Mouse (Mus musculus) adrenal gland, postnatal 36 days (tissue): ENCODE results near the gene Trak1. TPM values are rescaled to one million over a fixed set of nuclear protein-coding genes. Genes with fewer than 3 reads are reported as not detected.

Source experiments
- DNase-seq, 2 experiments: peaks; one replicate each; pipeline ENCODE4 v3.0.0; 2021; ENCODE audit warnings: mixed read lengths in 1 of 2
- total RNA-seq, 2 experiments: library from RNA; stranded (reverse); gene quantifications; 2 replicates each; pipeline ENCODE4 v1.2.3; 2021

Gene Trak1
- total RNA-seq, 2 experiments from 2014 or later = 68.0 to 75.3 TPM

- peak; percentile 45 to 52 for DNase-seq
Observed at GRCm38 (mm10) chr9:121347981-121348380, 50.7 kb downstream of the Trak1 start.

- DNase-seq = no peak
Observed at GRCm38 (mm10) chr9:121348476-121348875, 51.2 kb downstream of the Trak1 start.

- DNase-seq = no peak
Observed at GRCm38 (mm10) chr9:121349111-121349510, 51.8 kb downstream of the Trak1 start.

GRCm38 (mm10) chr9:121350601-121351000 is 53.3 kb downstream of the Trak1 start:
- DNase-seq = no peak

DNA sequence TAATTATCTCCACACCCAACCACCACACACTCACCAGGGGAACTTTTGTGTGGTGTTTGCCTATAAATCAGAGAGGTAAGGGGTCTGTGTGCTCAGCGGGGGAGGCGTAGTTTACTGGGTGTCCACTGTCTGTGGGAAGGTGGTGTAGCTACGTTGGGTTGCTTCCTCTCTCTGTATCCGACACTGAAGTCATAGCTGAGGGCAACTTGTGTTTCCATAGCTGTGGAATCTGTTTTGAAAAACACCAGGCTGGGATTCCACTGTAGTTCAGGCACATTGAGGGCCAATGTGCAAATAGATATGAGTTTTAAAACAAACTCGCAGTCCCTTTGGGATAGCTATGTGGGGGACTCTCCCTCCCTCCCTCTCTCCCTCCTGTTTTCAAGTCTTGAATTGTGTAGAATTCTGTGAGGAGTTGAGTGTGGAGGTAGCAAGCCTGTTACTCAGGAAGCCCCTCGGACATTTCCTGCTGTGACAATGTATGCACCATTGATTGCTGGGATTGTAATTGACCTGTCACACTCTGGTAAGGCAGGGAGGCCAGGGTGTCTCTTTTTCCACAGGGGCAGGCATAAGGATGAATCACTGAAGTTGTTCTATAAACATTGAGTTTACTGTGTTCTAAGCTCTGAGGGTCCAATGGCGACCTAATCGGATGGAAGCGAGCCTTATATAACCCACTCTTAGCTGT is 54.2 kb downstream of the Trak1 start:
- no peak for DNase-seq

DNA sequence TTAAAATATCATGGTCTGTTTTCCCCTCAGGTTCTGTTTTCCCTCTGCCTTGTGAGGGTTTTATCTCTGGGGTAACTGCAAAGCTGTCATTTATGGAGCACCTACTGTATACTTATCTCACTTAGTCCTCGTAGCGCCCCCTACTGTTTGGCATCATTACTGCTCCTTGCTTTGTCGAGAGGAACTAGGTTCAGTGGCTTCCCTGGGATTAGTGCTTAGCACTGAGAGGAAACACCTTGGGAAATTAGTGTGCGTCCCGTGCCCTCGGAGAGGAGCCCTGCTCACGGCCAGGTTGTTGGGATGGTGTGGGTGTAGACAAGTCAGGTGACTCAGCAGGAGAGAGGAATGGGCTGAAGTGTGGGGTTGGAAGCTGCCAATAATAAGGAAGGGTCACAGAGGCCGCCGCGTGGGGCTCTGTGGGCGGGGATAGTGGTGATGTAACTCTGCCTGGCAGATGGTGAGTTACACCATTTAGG is 54.9 kb downstream of the Trak1 start:
- DNase-seq = peak; percentile 43 to 70

DNA sequence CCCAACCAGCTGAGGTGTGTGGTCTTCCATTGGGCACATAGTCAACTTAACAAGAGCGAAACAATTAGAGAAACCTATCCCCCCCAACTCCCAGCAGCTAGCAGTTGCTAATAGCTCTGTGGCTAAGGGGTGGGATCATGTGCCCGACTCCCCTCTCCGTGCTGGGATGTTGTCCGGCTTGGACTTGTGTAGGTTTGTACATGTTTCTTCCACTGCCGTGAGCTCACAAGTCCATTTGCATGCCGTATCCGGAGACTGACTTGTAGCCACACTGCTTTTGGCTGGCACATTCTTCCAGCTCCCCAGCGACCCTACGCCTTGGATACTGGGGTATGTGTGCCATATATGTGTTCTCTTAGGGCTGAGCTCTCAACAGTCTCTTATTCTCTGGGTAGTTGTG is 55.4 kb downstream of the Trak1 start:
- DNase-seq = no peak

DNA sequence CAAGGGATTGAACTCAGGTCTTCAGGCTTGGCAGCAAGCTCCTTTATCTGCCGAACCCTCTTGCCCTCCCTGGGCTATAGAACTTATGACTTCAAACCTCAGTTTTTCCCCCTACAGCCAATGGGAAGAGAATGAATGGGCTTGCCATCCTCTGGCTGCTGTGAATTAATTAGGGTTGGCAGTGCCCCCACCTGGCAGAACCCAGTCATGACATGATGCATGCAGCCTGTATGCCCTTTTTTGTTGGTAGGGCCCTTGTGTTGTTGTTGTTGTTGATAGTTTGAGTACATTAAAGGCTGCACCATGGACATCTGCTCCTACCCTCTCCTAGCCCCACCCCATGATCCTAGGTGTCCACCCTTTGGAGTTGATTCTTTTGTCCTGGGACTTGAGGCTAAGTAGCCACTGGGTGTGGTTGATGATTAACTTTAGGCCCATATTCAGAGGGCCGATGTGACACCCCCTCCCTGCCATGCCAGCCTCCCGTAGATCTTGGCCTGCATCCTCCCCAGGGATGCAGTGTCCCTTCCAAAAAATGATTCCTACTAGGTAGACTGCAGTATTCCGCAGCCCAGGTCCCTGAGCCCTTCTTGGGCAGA is 57.6 kb downstream of the Trak1 start:
- peak; percentile 61 to 67 for DNase-seq

GRCm38 (mm10) chr9:121355431-121356141 is 58.3 kb downstream of the Trak1 start:
- DNase-seq = peak in 1 of 2 experiments; percentile 39

DNA sequence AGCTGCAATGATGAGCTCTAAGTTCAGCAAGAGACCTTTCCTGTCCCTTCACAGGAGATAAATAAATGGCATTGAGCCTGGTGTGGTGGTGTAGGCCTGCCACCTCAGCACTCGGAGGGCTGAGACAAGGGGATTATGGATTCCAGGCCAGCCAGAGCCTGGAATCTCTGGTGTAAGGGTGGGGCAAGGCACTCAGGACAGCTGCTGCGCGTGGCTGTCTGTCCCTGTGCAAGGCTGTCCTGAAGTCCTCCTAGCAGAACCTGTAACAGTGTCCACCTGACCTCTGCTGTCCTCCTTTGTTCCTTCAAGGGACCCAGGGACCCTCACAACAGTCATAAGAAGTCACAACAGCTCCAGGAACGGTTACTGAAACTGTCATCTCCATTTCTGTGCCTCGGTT is 59.8 kb downstream of the Trak1 start:
- DNase-seq = no peak

- DNase-seq = no peak
Observed at GRCm38 (mm10) chr9:121357582-121358275, 60.4 kb downstream of the Trak1 start.

DNA sequence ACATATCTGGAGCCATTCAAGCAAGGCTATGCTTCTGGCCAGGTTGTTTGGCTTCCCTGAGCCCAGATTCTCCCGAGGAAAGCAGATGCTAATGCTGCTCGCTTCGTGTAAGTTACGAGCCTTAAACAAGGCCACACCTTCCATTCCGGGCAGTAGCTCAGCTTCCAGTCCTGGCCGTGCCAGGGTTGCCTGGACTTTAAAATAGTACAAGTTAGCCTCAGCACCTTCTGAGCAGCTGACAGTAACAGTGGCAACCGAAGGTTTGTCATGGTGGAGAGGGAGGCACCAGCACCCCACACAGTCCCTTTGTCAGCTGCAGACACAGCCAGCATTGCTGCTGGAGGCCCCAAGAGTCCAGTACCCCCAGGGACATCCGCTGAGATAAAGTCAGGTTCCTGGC is 61.1 kb downstream of the Trak1 start:
- DNase-seq = no peak

GRCm38 (mm10) chr9:121359266-121359972 is 62.1 kb downstream of the Trak1 start:
- DNase-seq = no peak

GRCm38 (mm10) chr9:121360327-121360954 is 63.1 kb downstream of the Trak1 start:
- DNase-seq = no peak

DNA sequence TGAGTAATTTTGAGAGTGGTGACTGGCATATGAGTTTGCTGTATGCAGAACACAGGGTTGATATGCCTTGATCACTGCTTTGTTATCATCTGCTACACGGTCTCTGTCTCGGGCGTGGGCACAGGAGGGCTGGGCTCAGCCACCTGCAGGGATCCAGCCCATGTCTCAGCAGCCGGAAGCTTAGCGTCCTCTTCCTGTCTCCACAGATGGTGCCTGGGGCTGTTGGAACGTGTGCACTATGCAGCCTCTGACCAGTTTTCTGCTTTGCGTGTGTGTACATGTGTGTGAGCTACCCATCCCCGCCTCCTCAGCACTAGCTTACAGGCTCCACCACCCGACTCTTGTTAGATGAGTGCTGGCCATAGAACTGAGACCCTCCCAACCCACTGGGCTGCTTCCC is 63.7 kb downstream of the Trak1 start:
- DNase-seq = no peak

GRCm38 (mm10) chr9:121363932-121364331 is 66.6 kb downstream of the Trak1 start:
- DNase-seq = no peak

DNA sequence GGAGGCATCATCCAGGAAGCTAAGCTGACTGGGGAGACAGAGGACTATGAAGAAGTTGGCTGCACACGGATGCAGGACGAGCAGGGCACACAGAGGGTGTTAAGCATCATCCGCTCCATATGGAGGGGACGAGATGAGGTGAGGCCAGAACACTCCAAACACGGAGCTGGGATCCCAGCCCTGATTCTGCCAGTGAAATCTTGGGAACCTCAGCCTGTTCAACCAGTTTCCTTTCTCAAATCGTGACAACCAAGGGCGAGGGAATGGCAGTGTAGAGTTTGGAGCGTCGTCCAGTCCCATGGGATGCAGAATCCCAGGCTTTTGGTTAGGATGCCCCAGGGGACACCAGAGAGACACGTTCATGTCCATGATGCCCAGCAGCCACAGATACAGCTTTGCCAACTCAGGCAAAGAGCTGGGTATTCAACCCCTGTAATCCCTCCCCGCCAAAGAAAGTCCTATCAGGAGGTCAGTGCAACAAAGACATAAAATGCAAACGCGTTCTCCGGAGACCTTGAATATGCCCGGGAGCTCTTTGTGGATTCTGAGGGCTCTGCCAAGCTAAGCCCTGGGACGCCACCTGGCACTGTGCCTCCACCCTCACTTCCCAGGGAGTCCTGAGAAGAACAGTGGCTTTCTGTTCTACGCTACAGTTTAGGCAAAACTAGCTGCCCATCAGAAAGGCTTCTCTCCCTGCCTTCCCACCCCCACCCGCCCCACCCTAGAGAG is 69.0 kb downstream of the Trak1 start:
- DNase-seq = peak; percentile 85 to 89

- DNase-seq = peak; percentile 58 to 61
Observed at GRCm38 (mm10) chr9:121366864-121367245, 69.6 kb downstream of the Trak1 start.

DNA sequence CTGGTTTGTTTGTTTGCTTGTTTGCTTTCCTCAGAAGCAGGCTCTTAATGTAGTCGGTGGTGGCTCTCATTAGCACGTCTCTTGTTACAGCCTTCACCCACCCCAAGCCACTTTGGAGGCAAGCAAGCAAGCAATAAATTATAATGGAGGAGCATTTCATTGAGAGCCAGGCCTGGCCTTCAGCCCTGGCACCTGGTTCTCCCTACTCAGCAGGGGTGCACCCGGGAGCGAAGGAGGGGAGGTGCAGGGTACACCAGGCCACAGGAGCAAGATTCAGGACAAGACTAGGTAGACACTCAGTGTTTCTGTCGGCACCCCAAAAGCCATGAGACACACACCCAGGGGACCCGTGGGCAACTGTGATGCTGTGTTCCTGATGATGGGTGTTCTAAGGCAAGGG is 72.3 kb downstream of the Trak1 start:
- no peak for DNase-seq

GRCm38 (mm10) chr9:121371346-121371891 is 74.1 kb downstream of the Trak1 start:
- peak; percentile 77 to 87 for DNase-seq
